Mouse (Mus musculus) C2C12 (cell line): Measurements from ENCODE around the gene Gm5767. TPM values are rescaled to one million over a fixed set of nuclear protein-coding genes. Genes with fewer than 3 reads are reported as not detected.

Experiments
- H3K27me3 ChIP-seq: one replicate; pipeline ENCODE4 v1.6.1; 2011; ENCODE audit not compliant: control insufficient read depth, insufficient read depth, insufficient read length
- H3K36me3 ChIP-seq: one replicate; pipeline ENCODE4 v1.6.1; 2011; ENCODE audit not compliant: control insufficient read depth, insufficient read depth
- H3K4me3 ChIP-seq: one replicate; pipeline ENCODE4 v1.5.1; 2011; ENCODE audit warnings: mild to moderate bottlenecking, control low read depth; ENCODE audit not compliant: poor library complexity, insufficient read depth, severe bottlenecking
- H3K79me2 ChIP-seq: one replicate; pipeline ENCODE4 v1.6.1; 2011; ENCODE audit not compliant: control insufficient read depth, insufficient read depth
- H3K79me3 ChIP-seq: one replicate; pipeline ENCODE4 v1.6.1; 2011; ENCODE audit warnings: low read depth, control low read depth
- H3ac ChIP-seq: one replicate; pipeline ENCODE3; 2011; ENCODE audit warnings: low read depth; ENCODE audit not compliant: control insufficient read depth, insufficient read length
- CEBPB ChIP-seq: IDR thresholded peaks from one replicate; pipeline ENCODE4 v1.6.1; 2011; ENCODE audit warnings: low read depth, mild to moderate bottlenecking, control low read depth, moderate library complexity
- CTCF ChIP-seq: IDR thresholded peaks from one replicate; pipeline ENCODE4 v1.5.1; 2011; ENCODE audit not compliant: control insufficient read depth, insufficient read depth, insufficient read length
- FOSL1 ChIP-seq: IDR thresholded peaks from one replicate; pipeline ENCODE4 v1.8.0; 2011; ENCODE audit warnings: mild to moderate bottlenecking, low read length; ENCODE audit not compliant: poor library complexity, insufficient read depth, severe bottlenecking
- MAX ChIP-seq: IDR thresholded peaks from one replicate; pipeline ENCODE4 v1.6.1; 2011; ENCODE audit warnings: mild to moderate bottlenecking, control low read depth
- MYOD1 ChIP-seq: IDR thresholded peaks from one replicate; pipeline ENCODE4 v1.6.1; 2011; ENCODE audit warnings: low read depth; ENCODE audit not compliant: control insufficient read depth, insufficient read length
- MYOG ChIP-seq: IDR thresholded peaks from one replicate; pipeline ENCODE4 v1.6.1; 2011; ENCODE audit not compliant: control insufficient read depth, insufficient read length; ENCODE audit errors: extremely low read depth
- USF1 ChIP-seq: IDR thresholded peaks from one replicate; pipeline ENCODE4 v1.6.1; 2011; ENCODE audit warnings: low read depth, mild to moderate bottlenecking, control low read depth, moderate library complexity
- polyA plus RNA-seq: library from polyadenylated mRNA; unstranded; fragments of >200 nt; fragmentation: generic; extraction: Trizol; gene quantifications from one replicate; pipeline ENCODE4 v1.2.1, GENCODE M21; 2012; ENCODE audit warnings: missing spikeins

Gm5767 gene
- polyA plus RNA-seq, 1 experiment = not detected

DNA sequence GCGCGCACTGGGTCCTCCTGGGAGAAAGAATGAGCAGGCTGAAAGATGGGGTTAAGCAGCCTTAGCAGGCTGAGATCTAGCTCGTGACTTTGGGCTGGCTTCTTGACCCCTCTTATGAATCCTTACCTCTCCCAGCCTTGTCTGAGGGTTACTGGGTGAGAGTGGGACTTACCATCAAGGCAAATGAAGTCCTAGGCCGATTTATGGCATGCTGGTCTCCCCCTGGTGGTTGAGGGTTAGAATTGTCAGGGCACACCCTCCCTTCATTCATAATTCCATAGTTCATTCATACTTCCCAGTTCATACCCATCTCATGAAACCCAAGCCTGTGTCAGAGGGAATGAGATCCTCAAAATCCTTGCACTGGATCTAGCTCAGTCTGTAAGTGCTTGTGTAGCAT, 3.8 kb upstream of the Gm5767 start:
- no peaks in the 10 kb centered on the region for H3K27me3 ChIP-seq
- no peak for TF ChIP-seq MYOD1
- TF ChIP-seq CTCF = peak; percentile 61
- no peaks in the 10 kb centered on the region for H3K36me3 ChIP-seq
- no peaks in the 10 kb centered on the region for H3K79me3 ChIP-seq
- H3K4me3 ChIP-seq = no peak overlapping the region
- H3K79me2 ChIP-seq = no peaks in the 10 kb centered on the region
- H3ac ChIP-seq = no peak overlapping the region

DNA sequence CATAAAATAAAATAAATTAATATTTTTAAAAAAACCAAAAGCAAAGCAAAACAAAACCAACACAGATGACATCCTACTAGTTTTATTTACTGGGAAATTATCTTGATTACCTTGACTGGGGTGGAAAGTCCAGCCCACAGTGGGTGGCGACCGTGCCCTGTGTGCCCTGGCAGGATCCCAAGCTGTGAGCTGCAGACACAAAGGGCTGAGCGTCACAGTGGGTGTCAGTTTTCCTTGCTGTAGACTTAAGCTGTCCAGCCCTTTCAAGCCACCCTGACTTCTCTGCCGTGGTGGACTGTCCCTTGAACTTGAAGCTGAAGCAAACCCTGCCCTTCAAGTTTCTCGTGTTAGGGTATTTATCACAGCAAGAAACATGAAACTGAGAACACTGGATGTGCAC, 2.5 kb upstream of the Gm5767 start:
- no peak for TF ChIP-seq USF1
- TF ChIP-seq CTCF = no peak
- no peak for TF ChIP-seq CEBPB
- TF ChIP-seq FOSL1 = no peak
- TF ChIP-seq MYOD1 = no peak
- no peak for TF ChIP-seq MAX
- no peaks in the 10 kb centered on the region for H3K36me3 ChIP-seq
- H3K27me3 ChIP-seq = no peaks in the 10 kb centered on the region
- no peaks in the 10 kb centered on the region for H3K79me3 ChIP-seq
- no peak overlapping the region for H3ac ChIP-seq
- no peak overlapping the region for H3K4me3 ChIP-seq
- H3K79me2 ChIP-seq = no peaks in the 10 kb centered on the region

DNA sequence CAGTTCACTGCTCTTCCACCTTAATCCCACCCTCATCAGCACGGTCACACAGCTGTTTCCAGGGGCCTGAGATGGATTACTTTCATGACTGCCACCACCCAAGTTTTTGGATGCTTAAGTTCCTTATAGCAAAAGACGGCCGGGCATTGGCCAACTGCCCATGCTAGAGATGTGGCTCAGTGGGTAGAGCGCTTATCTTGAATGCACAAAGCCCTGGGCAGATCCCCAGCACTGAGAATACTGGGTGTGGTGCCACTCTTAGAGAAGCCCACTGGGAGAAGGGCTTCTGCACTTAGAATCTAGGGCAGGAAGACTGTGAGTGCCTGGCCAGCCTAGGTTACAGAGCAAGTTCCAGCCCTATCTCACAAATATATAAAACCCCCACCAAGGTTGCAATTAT, 1.9 kb upstream of the Gm5767 start:
- Histone ChIP-seq H3K79me2 (no peaks in the 10 kb centered on the region), H3ac (no peak overlapping the region), H3K4me3 (no peak overlapping the region), H3K36me3 (no peaks in the 10 kb centered on the region), H3K79me3 (no peaks in the 10 kb centered on the region), H3K27me3 (no peaks in the 10 kb centered on the region)
- TF ChIP-seq MAX (no peak), FOSL1 (no peak), CEBPB (no peak), MYOG (no peak), CTCF (no peak), USF1 (no peak), MYOD1 (no peak)

DNA sequence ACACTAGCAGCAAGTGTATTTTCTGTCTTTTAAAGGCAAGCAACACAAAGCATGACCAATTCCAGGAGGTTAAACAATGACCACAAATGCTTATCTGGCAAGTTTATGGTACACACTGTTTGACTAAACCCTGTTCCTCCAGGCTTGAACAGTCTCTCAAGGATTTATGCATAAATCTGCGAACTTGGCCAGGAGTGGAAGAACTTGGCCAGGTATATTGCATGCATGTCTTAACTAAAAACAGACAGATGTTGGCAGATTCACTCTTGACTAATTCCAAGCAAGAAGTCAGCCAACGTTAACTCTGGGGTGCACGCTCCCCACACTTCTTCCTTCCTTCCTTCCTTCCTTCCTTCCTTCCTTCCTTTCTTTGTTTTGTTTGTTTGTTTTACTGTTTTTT, 790 bp upstream of the Gm5767 start:
- H3ac ChIP-seq = no peak overlapping the region
- no peaks in the 10 kb centered on the region for H3K79me3 ChIP-seq

DNA sequence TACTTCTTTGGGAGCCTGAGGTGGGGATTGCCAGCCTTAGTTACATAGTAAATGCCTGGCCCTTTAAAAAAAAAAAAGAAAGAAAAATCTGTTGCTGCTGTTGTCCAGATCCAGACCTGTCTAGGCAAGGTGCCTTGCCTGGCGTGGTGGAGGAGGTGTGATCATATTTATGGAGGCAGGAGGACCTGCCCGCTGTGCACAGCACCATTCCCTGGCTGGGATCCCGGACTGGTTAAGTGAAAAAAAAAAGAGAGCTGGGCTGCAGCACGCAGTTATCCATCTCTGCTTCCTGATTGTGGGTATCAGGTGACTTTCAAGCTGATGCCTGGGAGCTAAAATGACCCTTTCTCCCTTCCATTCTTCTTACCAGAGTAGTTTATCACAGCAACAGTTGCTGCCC, 4.5 kb downstream of the Gm5767 start:
- Histone ChIP-seq H3K27me3 (no peaks in the 10 kb centered on the region), H3ac (no peak overlapping the region), H3K79me3 (no peaks in the 10 kb centered on the region), H3K79me2 (no peaks in the 10 kb centered on the region), H3K36me3 (peaks cover 21% of the 10 kb centered on the region), H3K4me3 (no peak overlapping the region)
- TF ChIP-seq MYOG (no peak), FOSL1 (no peak), MAX (no peak), MYOD1 (no peak), CEBPB (no peak), USF1 (no peak), CTCF (no peak)

More for the DNA sequence above, 790 bp upstream of the Gm5767 start:
- Histone ChIP-seq H3K27me3 (no peaks in the 10 kb centered on the region), H3K36me3 (no peaks in the 10 kb centered on the region), H3K4me3 (no peak overlapping the region), H3K79me2 (no peaks in the 10 kb centered on the region)
- TF ChIP-seq MYOG (no peak), FOSL1 (no peak), MAX (no peak), USF1 (no peak), MYOD1 (no peak), CEBPB (no peak), CTCF (no peak)

DNA sequence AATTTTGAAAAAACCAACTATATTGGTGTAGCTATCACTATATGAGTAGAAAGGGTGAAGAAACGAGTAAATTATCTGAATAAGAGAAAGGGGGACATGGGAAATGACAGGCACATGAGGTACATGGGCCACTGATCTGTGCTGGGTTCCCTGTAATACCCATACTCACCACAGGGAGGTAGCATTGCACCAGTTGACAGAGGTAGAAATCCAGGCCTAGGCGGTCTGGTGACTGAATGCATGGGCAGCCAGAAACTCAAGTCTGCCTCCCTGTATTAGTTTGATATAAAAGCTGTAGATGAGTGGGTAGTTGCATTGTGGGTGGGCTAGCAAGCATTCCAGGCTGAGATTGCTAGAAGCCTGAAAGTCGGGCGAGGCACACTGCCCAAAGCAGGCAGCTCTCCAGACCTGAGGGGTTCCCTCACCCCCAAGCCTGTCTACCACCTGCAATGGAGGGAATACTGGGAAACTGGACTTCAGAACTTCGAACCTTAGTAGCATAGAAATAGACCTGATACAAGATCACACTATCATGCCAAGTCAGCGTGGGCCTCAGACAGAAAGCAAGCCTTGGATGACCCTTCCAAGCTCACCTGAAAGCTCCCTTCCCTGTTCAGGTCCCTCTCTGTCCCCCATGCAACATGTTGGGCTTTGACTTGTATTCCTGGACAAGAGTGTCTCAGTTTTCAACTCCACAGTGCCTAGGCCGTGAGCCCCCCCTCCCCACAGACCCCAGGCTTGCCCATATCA, 5.7 kb downstream of the Gm5767 start:
- TF ChIP-seq CTCF (peak; percentile 71), USF1 (no peak)
- Histone ChIP-seq H3K79me2 (no peaks in the 10 kb centered on the region), H3K79me3 (no peaks in the 10 kb centered on the region), H3K4me3 (no peak overlapping the region), H3K36me3 (peaks cover 31% of the 10 kb centered on the region), H3K27me3 (no peaks in the 10 kb centered on the region), H3ac (no peak overlapping the region)
